ENCODE assay signal across 17 mouse cellular contexts in the genomic region with DNA sequence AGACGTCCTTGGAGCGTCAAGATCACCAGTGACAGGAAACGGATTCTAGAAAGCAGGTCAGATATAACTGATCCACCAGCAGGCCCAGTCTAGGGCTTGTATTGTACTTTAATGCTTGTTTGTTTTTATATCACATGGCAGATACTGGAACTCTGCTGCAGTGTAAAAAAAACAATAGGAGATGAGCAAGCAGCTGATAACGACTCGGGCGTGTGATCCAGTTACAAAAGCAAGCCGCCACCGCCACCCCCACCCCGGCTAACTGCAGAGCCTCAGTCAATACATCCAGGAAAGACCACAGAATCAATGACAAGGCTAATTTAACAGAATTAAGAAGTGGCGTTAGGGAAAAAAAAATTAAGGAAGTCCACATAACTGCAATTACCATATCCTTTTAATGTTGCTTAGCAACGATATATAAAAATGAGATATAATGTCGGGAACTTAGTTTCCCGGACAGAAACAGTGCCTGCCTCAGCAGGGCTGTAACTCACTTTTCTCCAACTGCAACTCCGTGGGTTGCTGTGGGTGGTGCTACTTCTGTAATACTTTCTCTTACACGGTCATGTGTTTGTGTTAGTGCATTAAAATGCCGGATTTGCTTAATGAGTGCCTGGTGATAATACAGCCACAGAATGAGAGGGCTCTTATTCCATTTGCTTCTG.
DNase-seq lines count a peak whose midpoint lies in the region; ATAC-seq lines count a peak whose summit lies in the region.
"Had no signal": no experiment of that assay in that cellular context is flagged by ENCODE, and none has a peak within 500 bp of the region (broad histone marks: within the 10 kb centered on the region; RNA-seq: fewer than 3 reads in every experiment).

No protein-coding gene starts in this region.

- H3K9ac ChIP-seq in heart, embryonic 12.5 days, result no peak overlapping the region
- no peak overlapping the region for H3K9ac ChIP-seq in neural tube, embryonic 11.5 days (ENCODE audit: low read length)
- no peak overlapping the region for H3K9ac ChIP-seq in liver, embryonic 12.5 days
- H3K9ac ChIP-seq: embryonic facial prominence, embryonic 13.5 days; stomach, embryonic 15.5 days had no signal

- H3K36me3 ChIP-seq in heart, embryonic 12.5 days, result peaks cover 4% of the 10 kb centered on the region; the same call in 1 of the 2 replicates
- no peaks in the 10 kb centered on the region for H3K36me3 ChIP-seq in neural tube, embryonic 11.5 days (ENCODE audit: control insufficient read depth, insufficient read depth, low read length)
- no peaks in the 10 kb centered on the region for H3K36me3 ChIP-seq in liver, embryonic 12.5 days
- H3K36me3 ChIP-seq: stomach, embryonic 15.5 days had no signal

- 26% methylated on average over 16 of the region's 16 CpGs for WGBS in heart, embryonic 12.5 days
- WGBS in neural tube, embryonic 11.5 days, result 37% methylated on average over 16 of the region's 16 CpGs
- 41% methylated on average over 16 of the region's 16 CpGs for WGBS in liver, embryonic 12.5 days (ENCODE audit: insufficient replicate concordance)

- H3K4me1 ChIP-seq in heart, embryonic 12.5 days (replicated peaks), result peaks cover 26% of the 10 kb centered on the region
- 0 out of 2 replicates have a peak, but pooled peaks cover 3% of the 10 kb centered on the region for H3K4me1 ChIP-seq in neural tube, embryonic 11.5 days (ENCODE audit: control insufficient read depth, insufficient read depth, low read length)
- H3K4me1 ChIP-seq in liver, embryonic 12.5 days, result peaks cover 14% of the 10 kb centered on the region; the same call in 1 of the 2 replicates

- peaks cover 10% of the 10 kb centered on the region for H3K9me3 ChIP-seq in heart, embryonic 12.5 days (replicated peaks)
- no peaks in the 10 kb centered on the region for H3K9me3 ChIP-seq in neural tube, embryonic 11.5 days (ENCODE audit: control insufficient read depth, low read length)
- H3K9me3 ChIP-seq in liver, embryonic 12.5 days (replicated peaks), result peaks cover 3% of the 10 kb centered on the region; the same call in 1 of the 2 replicates
- H3K9me3 ChIP-seq: embryonic facial prominence, embryonic 13.5 days; stomach, embryonic 15.5 days had no signal

- no peaks in the 10 kb centered on the region for H3K27me3 ChIP-seq in heart, embryonic 12.5 days (replicated peaks)
- H3K27me3 ChIP-seq in neural tube, embryonic 11.5 days (ENCODE audit: control insufficient read depth, insufficient read depth, low read length), result no peaks in the 10 kb centered on the region
- no peaks in the 10 kb centered on the region for H3K27me3 ChIP-seq in liver, embryonic 12.5 days (replicated peaks)
- H3K27me3 ChIP-seq: embryonic facial prominence, embryonic 13.5 days; stomach, embryonic 15.5 days had no signal

- H3K4me2 ChIP-seq in heart, embryonic 12.5 days, result peak overlapping the region; percentile 23; the same call in 1 of the 2 replicates
- H3K4me2 ChIP-seq in neural tube, embryonic 11.5 days (ENCODE audit: low read depth), result no peak overlapping the region
- H3K4me2 ChIP-seq in liver, embryonic 12.5 days, result no peak overlapping the region
- H3K4me2 ChIP-seq: embryonic facial prominence, embryonic 13.5 days; stomach, embryonic 15.5 days had no signal

- H3K4me3 ChIP-seq in heart, embryonic 12.5 days, result no peak overlapping the region
- H3K4me3 ChIP-seq in neural tube, embryonic 11.5 days (ENCODE audit: low read depth, low read length), result no peak overlapping the region
- no peak overlapping the region for H3K4me3 ChIP-seq in liver, embryonic 12.5 days
- H3K4me3 ChIP-seq: embryonic facial prominence, embryonic 13.5 days; stomach, embryonic 15.5 days had no signal

- H3K27ac ChIP-seq in heart, embryonic 12.5 days (ENCODE audit: poor library complexity, severe bottlenecking), result no peak overlapping the region
- 0 out of 2 replicates have a peak overlapping the region, but pooled peaks have one; percentile 14 for H3K27ac ChIP-seq in neural tube, embryonic 11.5 days (ENCODE audit: low read depth, low read length)
- peak overlapping the region; percentile 17; the same call in 1 of the 2 replicates for H3K27ac ChIP-seq in liver, embryonic 12.5 days
- H3K27ac ChIP-seq: embryonic facial prominence, embryonic 13.5 days; stomach, embryonic 15.5 days had no signal

- DNase-seq in heart, adult 9 months (ENCODE audit: low spot score in 2 of 2), result no peak
- no peak for DNase-seq in neural tube, embryonic 11.5 days (ENCODE audit: low spot score)
- no peak for DNase-seq in neural tube, embryonic 10.5 days (ENCODE audit: extremely low spot score, low spot score)
- peak; percentile 87 for DNase-seq in retina, postnatal 1 day
- no peak for DNase-seq in cerebellum, adult 11-12 months
- DNase-seq: adrenal gland, adult 2 months; cerebellum, postnatal 25 days; heart, postnatal 10 days; kidney, postnatal 10 days; lung, postnatal 14 days had no signal

- peak; percentile 39; the same call in 1 of the 2 replicates for ATAC-seq in heart, embryonic 12.5 days (ENCODE audit: insufficient number of reproducible peaks, low FRiP score)
- ATAC-seq in neural tube, embryonic 11.5 days (ENCODE audit: insufficient read depth, low FRiP score, low TSS enrichment), result no peak
- no peak for ATAC-seq in liver, embryonic 12.5 days
- no peak for ATAC-seq in erythroid progenitor cell, adult 5-6 weeks (replicated peaks; ENCODE audit: low FRiP score, poor library complexity, severe bottlenecking)
- ATAC-seq: forebrain, embryonic 14.5 days; Patski had no signal
